Mouse (Mus musculus) heart, postnatal 0 days (tissue): ENCODE results near the gene Rsph9.

ENCODE experiments used
- CTCF ChIP-seq: IDR thresholded peaks from 2 replicates; pipeline ENCODE4 v1.5.1; 2016; ENCODE audit warnings: antibody characterized with exemption, control low read depth, low read depth
- EP300 ChIP-seq: IDR thresholded peaks from 2 replicates; pipeline ENCODE4 v1.6.1; 2016; ENCODE audit warnings: antibody characterized with exemption, low read depth

DNA sequence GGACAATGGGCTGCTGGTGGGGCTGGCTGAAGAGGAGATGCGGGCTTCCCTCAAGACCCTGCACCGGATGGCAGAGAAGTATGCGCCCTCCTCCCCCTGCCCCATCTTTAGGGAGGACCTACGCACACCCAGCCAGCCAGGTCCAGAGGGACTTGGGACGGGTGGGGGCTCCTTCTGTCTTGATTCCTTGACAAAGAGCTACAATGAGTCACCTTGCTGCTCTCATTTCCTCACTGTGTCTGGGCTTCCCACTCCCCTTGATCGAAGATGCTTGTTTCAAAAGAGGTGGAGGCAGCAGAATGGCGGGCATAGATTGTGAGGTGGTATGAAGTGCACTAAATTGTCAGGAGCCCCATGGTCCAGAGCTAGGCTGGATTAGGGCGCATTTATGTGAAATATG is 20.3 kb upstream of the Rsph9 start:
- TF ChIP-seq CTCF (no peak), EP300 (no peak)
